Mouse (Mus musculus) liver, adult 2 months (tissue): ENCODE measurements at regions not wholly inside any gene's neighbourhood (a gene's known extent, or its start where the extent isn't known, plus 50 kb on each side); places are given as distances from the start of the nearest gene placed in this dataset.

Experiments used
- DNase-seq: peaks from one replicate; pipeline ENCODE4 v3.0.0-alpha.2; 2011; ENCODE audit warnings: low read depth, low spot score; ENCODE audit errors: extremely low read depth
- H3K27ac ChIP-seq: fragments of 200-500 bp; replicated peaks from 2 replicates; pipeline ENCODE4 v1.5.1; 2012; ENCODE audit warnings: low read depth, mild to moderate bottlenecking, control low read depth, inconsistent platforms, low read length; ENCODE audit not compliant: insufficient read depth
- H3K27me3 ChIP-seq: fragments of 200-500 bp; 2 replicates; pipeline ENCODE4 v1.6.1; 2012; ENCODE audit warnings: mild to moderate bottlenecking, moderate library complexity, low read length, inconsistent platforms; ENCODE audit not compliant: control insufficient read depth, insufficient read depth
- H3K36me3 ChIP-seq: fragments of 200-500 bp; 2 replicates; pipeline ENCODE4 v1.6.1; 2012; ENCODE audit warnings: low read length, inconsistent platforms; ENCODE audit not compliant: control insufficient read depth, insufficient read depth
- H3K4me1 ChIP-seq: fragments of 200-500 bp; 2 replicates; pipeline ENCODE4 v1.6.1; 2011; ENCODE audit warnings: low read length; ENCODE audit not compliant: control insufficient read depth, insufficient read depth
- H3K4me3 ChIP-seq: fragments of 200-500 bp; 2 replicates; pipeline ENCODE4 v1.5.1; 2011; ENCODE audit warnings: low read depth, mild to moderate bottlenecking, control low read depth, low read length, moderate library complexity; ENCODE audit not compliant: insufficient read depth
- H3K79me2 ChIP-seq: fragments of 200-500 bp; 2 replicates; pipeline ENCODE4 v1.6.1; 2012; ENCODE audit warnings: inconsistent platforms, mild to moderate bottlenecking, low read length, moderate library complexity; ENCODE audit not compliant: control insufficient read depth, insufficient read depth
- H3K9ac ChIP-seq: fragments of 200-500 bp; 2 replicates; pipeline ENCODE4 v1.6.1; 2012; ENCODE audit warnings: low read depth, mild to moderate bottlenecking, control low read depth, inconsistent platforms, low read length
- CTCF ChIP-seq: fragments of 200-500 bp; IDR thresholded peaks from 2 replicates; pipeline ENCODE4 v1.5.1; 2011; ENCODE audit warnings: low read depth, low read length, control low read depth
- POLR2A ChIP-seq: fragments of 200-500 bp; IDR thresholded peaks from 2 replicates; pipeline ENCODE4 v1.6.1; 2011; ENCODE audit warnings: low read length, control low read depth; ENCODE audit not compliant: insufficient read depth; ENCODE audit errors: extremely low read depth
- WGBS: fragments of 180-500 bp; shearing (Covaris S2); methylation state at CpG from one replicate; pipeline ENCODE4 v1.1.7; 2018; 5-methylcytosine and 5-hydroxymethylcytosine counted together

GRCm38 (mm10) chr13:106454366-106454927, 482.3 kb downstream of the Ipo11 start:
- Histone ChIP-seq H3K27ac (no peak overlapping the region), H3K9ac (no peak overlapping the region), H3K4me3 (no peak overlapping the region), H3K79me2 (no peaks in the 10 kb centered on the region), H3K27me3 (no peaks in the 10 kb centered on the region), H3K36me3 (no peaks in the 10 kb centered on the region), H3K4me1 (no peaks in the 10 kb centered on the region)
- DNase-seq, result no peak
- TF ChIP-seq POLR2A, result no peak
- 69% methylated on average over 6 of the region's 6 CpGs for WGBS

GRCm38 (mm10) chr13:106432165-106432564, 504.6 kb downstream of the Ipo11 start:
- no peak overlapping the region for H3K27ac ChIP-seq
- H3K9ac ChIP-seq, result no peak overlapping the region
- H3K36me3 ChIP-seq, result no peaks in the 10 kb centered on the region
- TF ChIP-seq POLR2A (no peak), CTCF (no peak)
- no peak for DNase-seq
- no peak overlapping the region for H3K4me3 ChIP-seq
- 71% methylated on average over 3 of the region's 3 CpGs for WGBS
- H3K79me2 ChIP-seq, result no peaks in the 10 kb centered on the region
- no peaks in the 10 kb centered on the region for H3K27me3 ChIP-seq
- no peaks in the 10 kb centered on the region for H3K4me1 ChIP-seq

- Histone ChIP-seq H3K4me3 (no peak overlapping the region), H3K27me3 (no peaks in the 10 kb centered on the region), H3K27ac (no peak overlapping the region), H3K79me2 (no peaks in the 10 kb centered on the region), H3K36me3 (no peaks in the 10 kb centered on the region), H3K4me1 (no peaks in the 10 kb centered on the region), H3K9ac (no peak overlapping the region)
- WGBS, result 34% methylated on average over 1 of the region's 1 CpGs
- no peak for DNase-seq
- TF ChIP-seq CTCF, result no peak
- TF ChIP-seq POLR2A, result no peak
These were observed 530.1 kb downstream of the Ipo11 start for GRCm38 (mm10) chr13:106406608-106407038.

GRCm38 (mm10) chr13:106392642-106393041, 544.1 kb downstream of the Ipo11 start:
- Histone ChIP-seq H3K9ac (no peak overlapping the region), H3K4me1 (no peaks in the 10 kb centered on the region), H3K27me3 (no peaks in the 10 kb centered on the region), H3K79me2 (no peaks in the 10 kb centered on the region), H3K4me3 (no peak overlapping the region), H3K27ac (no peak overlapping the region), H3K36me3 (no peaks in the 10 kb centered on the region)
- TF ChIP-seq POLR2A, result no peak
- no peak for TF ChIP-seq CTCF
- WGBS, result 84% methylated on average over 8 of the region's 8 CpGs
- DNase-seq, result no peak

- TF ChIP-seq POLR2A (no peak), CTCF (no peak)
- Histone ChIP-seq H3K36me3 (no peaks in the 10 kb centered on the region), H3K27me3 (no peaks in the 10 kb centered on the region), H3K27ac (no peak overlapping the region), H3K4me1 (no peaks in the 10 kb centered on the region), H3K79me2 (no peaks in the 10 kb centered on the region), H3K4me3 (no peak overlapping the region), H3K9ac (no peak overlapping the region)
- DNase-seq, result no peak
- WGBS, result 36% methylated on average over 4 of the region's 4 CpGs
These were observed 548.1 kb downstream of the Ipo11 start for GRCm38 (mm10) chr13:106388634-106389033.

- no peak for DNase-seq
- WGBS, result 84% methylated on average over 7 of the region's 7 CpGs
- no peak overlapping the region for H3K4me3 ChIP-seq
- no peaks in the 10 kb centered on the region for H3K36me3 ChIP-seq
- H3K27ac ChIP-seq, result no peak overlapping the region
- no peaks in the 10 kb centered on the region for H3K4me1 ChIP-seq
- no peaks in the 10 kb centered on the region for H3K79me2 ChIP-seq
- H3K27me3 ChIP-seq, result no peaks in the 10 kb centered on the region
- TF ChIP-seq CTCF, result no peak
- TF ChIP-seq POLR2A, result no peak
- no peak overlapping the region for H3K9ac ChIP-seq
These were observed 569.2 kb downstream of the Ipo11 start for GRCm38 (mm10) chr13:106367589-106367988.
